Mouse (Mus musculus) embryonic facial prominence, embryonic 11.5 days (tissue): Measurements from ENCODE around the gene Tbl2. TPM values are rescaled to one million over a fixed set of nuclear protein-coding genes. Genes with fewer than 3 reads are reported as not detected.

Experiments
- microRNA-seq: library from miRNA; unstranded; fragments of <30 nt; microRNA quantifications from one replicate; pipeline ENCODE4, GENCODE M21; 2016; ENCODE audit warnings: borderline number of aligned reads
- polyA plus RNA-seq: library from polyadenylated mRNA; unstranded; fragments of >200 nt; fragmentation: Nextera tagmentation; extraction: Ambion mirVana; gene quantifications from 2 replicates; pipeline ENCODE4 v1.2.1, GENCODE M21; 2014

Tbl2 gene
- polyA plus RNA-seq, 1 experiment from 2014 or later = 20.8 TPM

Small RNAs within 50 kb of the gene (microRNA-seq; reads per million reads assigned to microRNA genes)
- not detected for gene Gm25315

Other genes starting within 250 kb of the Tbl2 start
- not detected in 2 replicates for gene Tmem270, start 242.9 kb upstream of the Tbl2 start, polyA plus RNA-seq
- gene Cldn13, start 234.1 kb upstream of the Tbl2 start, polyA plus RNA-seq = 3.5 and 3.6 TPM in 2 replicates
- 9.7 and 15.2 TPM in 2 replicates for gene Mettl27, start 217.3 kb upstream of the Tbl2 start, polyA plus RNA-seq
- 16.9 and 20.5 TPM in 2 replicates for gene Cldn4, start 202.7 kb upstream of the Tbl2 start, polyA plus RNA-seq
- gene Cldn3, start 163.4 kb upstream of the Tbl2 start, polyA plus RNA-seq = 7.6 and 11.3 TPM in 2 replicates
- gene Abhd11, start 140.5 kb upstream of the Tbl2 start, polyA plus RNA-seq = 41.7 and 42.7 TPM in 2 replicates
- gene Stx1a, start 126.2 kb upstream of the Tbl2 start, polyA plus RNA-seq = 12.1 and 14.2 TPM in 2 replicates
- 29.3 and 30.8 TPM in 2 replicates for gene Dnajc30, start 85.5 kb upstream of the Tbl2 start, polyA plus RNA-seq
- gene Bud23, start 84.7 kb upstream of the Tbl2 start, polyA plus RNA-seq = 136 and 146 TPM in 2 replicates
- 7.1 and 9.1 TPM in 2 replicates for gene Vps37d, start 71.4 kb upstream of the Tbl2 start, polyA plus RNA-seq
- 1.9 and 3.7 TPM in 2 replicates for gene Mlxipl, start 59.8 kb upstream of the Tbl2 start, polyA plus RNA-seq
- 38.5 and 40.2 TPM in 2 replicates for gene Bcl7b, start 18.6 kb downstream of the Tbl2 start, polyA plus RNA-seq
- 60.2 and 65.6 TPM in 2 replicates for gene Baz1b, start 37.6 kb downstream of the Tbl2 start, polyA plus RNA-seq
- 3.4 TPM in 2 replicates for gene Fzd9, start 101.6 kb downstream of the Tbl2 start, polyA plus RNA-seq
- not detected in 2 replicates for gene Fkbp6, start 200.4 kb downstream of the Tbl2 start, polyA plus RNA-seq
- not detected in 2 replicates for gene Trim50, start 203.6 kb downstream of the Tbl2 start, polyA plus RNA-seq
- gene Nsun5, start 220.3 kb downstream of the Tbl2 start, polyA plus RNA-seq = 30.9 and 32.6 TPM in 2 replicates
- 14.6 and 15.3 TPM in 2 replicates for gene Pom121, start 244.9 kb downstream of the Tbl2 start, polyA plus RNA-seq